Mouse (Mus musculus) cerebellum, adult 2 months (tissue): ENCODE results near the gene Msi2.

Experiments
- CTCF ChIP-seq: fragments of 200-500 bp; IDR thresholded peaks from 2 replicates; pipeline ENCODE4 v1.5.1; 2011; ENCODE audit warnings: low read depth, mild to moderate bottlenecking, control low read depth, low read length, moderate library complexity, borderline replicate concordance; ENCODE audit not compliant: insufficient read depth
- POLR2A ChIP-seq: fragments of 200-500 bp; IDR thresholded peaks from 2 replicates; pipeline ENCODE4 v1.6.1; 2011; ENCODE audit warnings: low read length, control low read depth, borderline replicate concordance; ENCODE audit not compliant: insufficient read depth

- TF ChIP-seq CTCF (no peak), POLR2A (no peak)
Observed at GRCm38 (mm10) chr11:88686061-88686460, 32.3 kb downstream of the Msi2 start.
